Mouse (Mus musculus): ENCODE data around the gene Doc2a.

Doc2a gene

DNA sequence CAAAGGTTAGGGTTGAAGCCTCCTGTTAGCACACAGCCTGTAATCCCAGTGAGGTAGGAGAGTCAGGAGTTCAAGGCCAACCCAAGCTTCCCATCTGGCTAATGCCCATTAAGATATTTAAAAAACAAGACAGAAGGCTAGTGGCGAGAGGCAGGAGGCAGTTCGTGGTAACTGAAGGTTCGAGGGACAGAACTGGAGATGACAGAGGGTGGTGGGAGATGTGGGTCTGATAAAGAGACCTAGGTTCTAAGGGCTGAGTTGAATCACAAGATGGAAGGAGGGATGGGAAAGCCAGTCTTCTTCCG lies at the start of gene Doc2a:
Doc2a (plus strand) TSS at position 301 of the 305 bp plus-strand sequence.
- DNase-seq (ENCODE audit: low read depth, low spot score): no peak

DNA sequence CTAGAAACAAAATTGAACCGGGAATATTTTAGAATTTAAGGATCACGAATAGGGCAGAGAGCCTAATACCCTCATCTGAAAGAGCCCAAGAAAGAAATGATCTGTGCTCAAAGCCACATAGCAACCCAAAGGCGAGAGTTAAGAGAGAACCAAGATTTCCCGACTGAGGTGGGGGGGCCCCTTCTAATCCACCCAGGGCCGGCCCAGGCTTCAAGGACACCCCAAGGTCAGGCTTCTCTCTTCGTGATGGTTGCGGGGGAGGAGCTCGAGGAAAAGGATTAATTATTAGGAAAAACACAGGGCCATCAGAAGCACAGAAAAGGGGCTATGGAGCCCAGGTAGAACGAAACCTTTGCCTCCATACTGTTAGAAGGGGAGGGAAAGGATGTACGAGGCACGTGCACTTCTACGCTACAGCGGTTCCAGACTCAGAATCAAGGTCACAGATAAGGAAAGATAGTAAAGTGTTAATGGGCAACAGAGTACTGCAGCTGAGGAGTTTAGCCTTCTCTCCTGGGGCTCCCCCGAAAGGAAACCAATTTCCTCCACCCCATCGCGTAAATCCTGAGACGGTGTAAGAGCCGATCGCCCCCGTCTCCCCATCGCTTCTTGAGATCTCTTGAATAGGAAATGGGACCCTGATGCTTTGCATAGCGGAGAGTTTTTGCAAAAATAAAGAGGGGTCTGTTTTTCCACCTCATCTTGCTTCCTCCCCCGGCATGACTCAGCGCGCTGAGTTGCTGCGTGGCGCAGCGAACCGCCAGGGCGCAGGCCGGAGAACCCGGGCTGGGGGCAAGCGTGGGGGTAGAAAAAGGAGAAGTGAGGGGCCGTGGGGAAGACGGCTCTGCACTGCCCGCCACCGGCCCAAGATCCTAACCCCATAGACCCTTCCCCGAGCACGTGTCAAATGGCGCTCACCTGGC lies 48.8 kb upstream of the Doc2a start:
- DNase-seq (ENCODE audit: low read depth, low spot score): peak; percentile 50

DNA sequence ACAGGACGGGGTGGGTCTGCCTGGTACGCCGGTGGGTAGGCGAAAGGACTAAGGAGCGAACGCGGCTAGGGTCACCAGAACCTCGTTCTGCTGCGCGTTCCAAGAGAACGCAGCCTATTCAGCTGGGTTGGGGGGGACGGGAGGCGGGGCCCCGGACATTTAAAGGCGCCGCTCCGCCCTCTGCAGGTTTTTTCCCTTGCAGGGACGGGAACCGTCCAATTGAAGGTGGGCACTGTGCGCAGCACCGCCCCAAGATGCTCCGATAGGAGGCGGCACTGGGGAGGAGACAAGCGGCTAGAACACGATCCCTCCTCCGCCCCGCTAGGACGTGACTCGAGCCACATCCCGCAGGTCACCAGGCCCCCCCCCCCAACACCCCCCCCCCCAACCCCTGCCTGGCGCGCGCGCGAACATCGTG lies 48.2 kb upstream of the Doc2a start:
- peak; percentile 99 for DNase-seq (ENCODE audit: low read depth, low spot score)

GRCm38 (mm10) chr7:126799468-126800268 lies 47.5 kb upstream of the Doc2a start:
- peak; percentile 96 for DNase-seq (ENCODE audit: low read depth, low spot score)

- no peak for DNase-seq (ENCODE audit: low read depth, low spot score)
Measured at GRCm38 (mm10) chr7:126800269-126801056, 46.8 kb upstream of the Doc2a start.

DNA sequence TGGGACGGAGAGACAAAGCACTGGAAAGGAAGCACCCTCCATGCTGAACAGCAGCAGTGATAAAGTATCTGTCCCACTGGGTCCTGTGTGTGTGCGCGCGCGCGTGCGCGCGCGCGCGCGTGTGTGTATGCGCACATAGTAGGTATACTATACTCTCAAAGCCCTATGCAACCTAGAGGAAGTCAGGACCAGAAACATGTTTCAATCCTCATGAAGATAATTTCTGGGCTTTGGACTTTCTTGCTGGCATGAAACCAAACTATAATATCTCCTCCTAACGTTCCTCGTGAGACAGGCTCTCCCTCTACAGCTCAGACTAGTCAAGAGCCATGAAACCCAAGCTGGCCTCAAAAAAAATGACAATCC lies 46.2 kb upstream of the Doc2a start:
- no peak for DNase-seq (ENCODE audit: low read depth, low spot score)

GRCm38 (mm10) chr7:126802134-126802889 lies 44.9 kb upstream of the Doc2a start:
- DNase-seq (ENCODE audit: low read depth, low spot score): no peak

DNA sequence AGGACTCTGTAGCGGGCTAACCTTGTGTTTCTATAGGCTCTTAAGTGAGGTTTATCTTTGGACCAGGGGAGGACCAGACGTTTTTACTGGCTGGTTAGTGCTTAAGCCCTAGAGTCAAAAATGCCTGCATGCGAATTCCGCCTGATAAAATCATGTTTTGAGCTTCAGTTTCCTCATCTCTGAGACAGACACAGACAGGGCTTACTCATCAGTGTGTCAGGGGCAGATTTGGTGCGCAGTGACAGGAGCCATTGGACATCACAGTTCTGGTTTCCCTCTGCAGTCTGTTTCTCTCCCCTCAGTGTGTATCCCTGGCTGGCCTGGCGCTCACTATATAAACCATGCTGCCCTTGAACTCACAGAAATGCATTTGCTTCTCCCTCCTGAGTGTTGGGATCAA lies 44.0 kb upstream of the Doc2a start:
- no peak for DNase-seq (ENCODE audit: low read depth, low spot score)

GRCm38 (mm10) chr7:126803751-126804150 lies 43.5 kb upstream of the Doc2a start:
- DNase-seq (ENCODE audit: low read depth, low spot score): no peak

DNA sequence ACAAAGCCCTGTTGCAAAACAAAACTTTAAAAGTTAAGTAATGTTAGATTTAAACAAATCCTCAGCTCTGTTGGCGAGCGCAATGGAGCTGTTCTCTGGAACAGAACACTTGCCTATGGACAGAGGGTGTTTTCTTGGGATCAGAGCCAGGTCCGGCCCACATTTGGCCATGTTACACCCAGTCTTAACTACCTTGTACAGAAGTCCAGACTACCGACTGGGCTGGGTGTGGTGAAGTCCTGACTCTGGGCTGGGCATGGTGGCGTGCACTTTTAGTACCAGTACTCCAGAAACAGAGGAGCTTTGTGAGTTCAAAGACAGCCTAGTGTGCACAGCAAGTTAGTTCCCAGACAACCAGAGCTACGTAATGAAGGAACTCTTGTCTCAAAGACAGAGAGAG lies 40.3 kb upstream of the Doc2a start:
- DNase-seq (ENCODE audit: low read depth, low spot score): no peak

GRCm38 (mm10) chr7:126807405-126807804 lies 39.8 kb upstream of the Doc2a start:
- DNase-seq (ENCODE audit: low read depth, low spot score): no peak

DNA sequence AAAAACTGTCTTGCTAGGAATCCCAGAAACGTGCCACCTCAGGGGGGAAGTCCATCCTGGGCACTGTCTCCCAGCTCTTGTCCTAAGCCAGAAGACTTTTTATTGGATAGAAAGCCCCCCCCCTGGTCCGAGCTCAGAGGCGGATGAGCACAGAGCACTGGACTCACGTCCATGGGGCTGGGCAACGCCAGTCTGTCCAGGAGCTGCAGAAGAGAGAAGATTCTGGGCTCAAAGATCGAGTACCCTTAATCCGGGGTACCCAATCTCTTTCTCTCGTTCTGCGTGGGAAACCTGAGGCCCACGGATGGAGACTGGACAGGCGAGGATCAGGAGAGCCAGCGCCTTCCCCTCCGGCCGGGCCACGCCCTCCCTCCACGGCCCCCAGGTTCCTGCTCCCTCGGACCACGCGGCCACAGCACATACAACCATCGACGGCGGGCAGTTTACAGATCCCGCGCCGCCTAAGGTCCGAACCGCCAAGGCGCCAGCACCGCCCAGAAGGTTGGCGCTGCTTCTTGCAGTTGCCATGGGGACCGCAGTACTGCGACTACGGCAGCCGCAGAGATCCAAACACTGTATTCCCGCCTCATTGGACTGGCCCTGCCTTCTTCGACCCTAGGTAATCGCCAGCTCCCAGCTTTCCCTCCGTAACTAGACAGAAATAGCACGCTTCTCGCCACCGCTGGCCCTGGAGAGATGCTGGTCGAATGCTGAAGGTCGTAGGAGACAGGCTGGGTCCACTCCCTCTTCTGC lies 38.3 kb upstream of the Doc2a start:
- peak; percentile 94 for DNase-seq (ENCODE audit: low read depth, low spot score)

- no peak for DNase-seq (ENCODE audit: low read depth, low spot score)
Measured at GRCm38 (mm10) chr7:126809723-126810369, 37.4 kb upstream of the Doc2a start.

DNA sequence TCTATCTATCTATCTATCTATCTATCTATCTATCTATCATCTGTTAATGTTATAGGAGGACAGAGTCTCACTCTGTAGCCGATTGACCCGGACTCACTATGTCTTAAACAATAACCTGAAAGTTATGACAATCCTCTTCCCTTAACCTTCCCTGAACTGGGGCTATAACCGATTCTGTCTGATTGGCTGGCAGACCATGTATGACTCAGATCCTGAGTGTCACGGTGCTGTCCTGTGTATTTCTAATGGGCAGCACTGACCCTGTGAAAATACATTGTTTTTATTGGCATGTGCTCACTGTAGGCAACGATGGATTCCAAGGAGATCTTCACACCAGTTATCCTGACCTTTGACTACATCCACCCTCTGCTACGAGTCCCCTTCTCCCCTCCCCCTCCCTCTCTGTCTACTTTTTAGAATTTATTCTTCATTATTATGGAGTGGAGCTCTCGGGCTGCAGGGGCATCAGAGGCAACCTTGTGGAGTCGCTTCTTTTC lies 31.4 kb upstream of the Doc2a start:
- DNase-seq (ENCODE audit: low read depth, low spot score): no peak

DNA sequence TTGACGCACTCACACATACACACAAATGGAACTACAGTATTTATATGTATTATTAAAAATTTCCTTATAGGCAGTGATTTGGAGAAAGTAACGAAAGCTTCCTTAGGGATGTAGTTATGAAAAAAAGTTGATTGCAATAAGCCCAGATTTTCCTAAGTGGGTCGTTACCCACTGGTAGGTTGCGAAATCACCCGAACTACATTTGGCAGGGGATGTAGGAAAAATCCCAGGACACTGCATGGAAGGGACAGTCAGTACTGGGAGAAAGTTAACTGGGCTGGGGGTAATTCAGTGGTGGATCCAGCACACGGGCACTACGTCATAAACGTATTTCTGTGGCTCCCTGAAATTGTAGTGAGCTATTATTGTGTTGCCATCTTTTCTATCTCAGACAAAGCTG lies 30.7 kb upstream of the Doc2a start:
- DNase-seq (ENCODE audit: low read depth, low spot score): no peak

DNA sequence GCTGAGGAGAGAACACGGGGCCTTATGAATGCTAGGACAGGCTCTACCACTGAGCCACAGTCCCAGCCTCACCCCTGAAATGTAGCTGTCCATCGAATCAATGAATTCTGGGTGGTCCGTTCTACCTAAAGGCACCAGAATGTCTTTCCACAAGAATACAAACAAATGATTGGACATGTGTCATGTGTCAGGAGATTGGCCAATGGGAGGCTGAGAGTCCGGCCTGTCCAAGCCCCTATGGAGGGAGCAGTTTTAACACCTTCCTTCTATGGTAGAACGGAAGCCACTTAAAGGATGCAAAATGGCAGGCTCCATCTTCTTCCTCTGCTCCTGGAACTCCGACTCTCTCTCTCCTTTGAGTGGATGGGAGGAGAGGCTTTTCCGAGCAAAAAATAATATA lies 29.6 kb upstream of the Doc2a start:
- DNase-seq (ENCODE audit: low read depth, low spot score): peak; percentile 59

GRCm38 (mm10) chr7:126818818-126819217 lies 28.4 kb upstream of the Doc2a start:
- no peak for DNase-seq (ENCODE audit: low read depth, low spot score)

DNA sequence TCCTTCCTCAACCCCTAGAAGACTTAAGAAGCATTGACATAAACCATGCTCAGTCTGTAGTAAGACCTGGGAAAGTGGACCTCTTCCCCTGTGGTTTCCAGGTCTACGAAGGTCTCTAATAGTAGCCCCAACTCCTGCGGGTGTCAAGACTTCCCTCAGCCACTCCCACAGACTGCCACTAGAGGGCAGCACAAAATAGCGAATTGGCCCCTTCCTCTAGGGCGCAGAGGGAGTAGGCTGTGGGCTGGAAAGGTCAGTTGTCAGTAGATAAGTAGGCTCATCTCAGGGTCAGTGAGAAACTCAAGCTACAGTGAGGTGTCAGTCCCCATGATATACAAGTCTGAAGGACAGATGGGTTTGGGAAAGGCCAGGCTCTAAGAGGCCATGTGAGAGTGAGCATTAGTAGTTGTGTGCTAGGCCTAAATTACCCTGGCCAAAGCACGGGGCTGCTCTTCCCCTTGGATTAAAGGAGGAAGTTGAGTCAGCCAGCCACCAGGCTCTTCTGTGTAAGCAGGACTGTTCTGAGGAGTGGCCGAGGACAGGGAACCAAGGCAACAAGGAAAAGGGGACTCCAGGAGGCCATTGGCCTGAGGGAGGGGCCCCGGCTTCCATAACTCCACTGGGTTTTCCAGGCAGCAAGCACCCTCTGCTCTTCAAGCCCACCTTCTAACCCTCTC lies 25.2 kb upstream of the Doc2a start:
- DNase-seq (ENCODE audit: low read depth, low spot score): peak; percentile 86

- no peak for DNase-seq (ENCODE audit: low read depth, low spot score)
Measured at GRCm38 (mm10) chr7:126822741-126823140, 24.5 kb upstream of the Doc2a start.

All from ZHBTc4 (cell line).